Mouse (Mus musculus) gastrocnemius, adult 8-10 months (tissue): ENCODE results near the gene 0610040J01Rik. TPM values are rescaled to one million over a fixed set of nuclear protein-coding genes. Genes with fewer than 3 reads are reported as not detected.
A peak's percentile ranks its signal among the peaks of the same experiment; 100 is the strongest.

ENCODE experiments used
- DNase-seq, 2 experiments: peaks; one replicate each; pipeline ENCODE4 v3.0.0; 2022; ENCODE audit warnings: low spot score in 2 of 2
- total RNA-seq, 4 experiments: library from RNA; stranded (reverse); gene quantifications; 2 replicates each; pipeline ENCODE4 v1.2.4; 2022

0610040J01Rik gene
- total RNA-seq, 4 experiments from 2014 or later: 13.8 to 20.0 (median 14.3) TPM

DNA sequence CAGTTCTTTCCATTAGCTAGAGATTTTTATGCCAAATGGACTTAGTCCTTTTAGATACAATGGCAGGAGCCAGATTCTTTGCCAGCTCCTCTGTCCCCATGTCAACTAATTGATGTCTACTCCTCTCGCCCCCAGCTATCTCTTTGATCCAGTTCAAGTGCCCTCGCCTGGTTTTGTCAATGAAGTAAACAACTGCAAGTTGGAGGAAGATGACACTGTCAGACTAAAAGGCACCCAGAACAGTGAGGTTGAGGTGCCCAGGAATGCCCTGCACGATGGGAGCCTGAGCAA lies 85.6 kb downstream of the 0610040J01Rik start:
- DNase-seq: no peak

DNA sequence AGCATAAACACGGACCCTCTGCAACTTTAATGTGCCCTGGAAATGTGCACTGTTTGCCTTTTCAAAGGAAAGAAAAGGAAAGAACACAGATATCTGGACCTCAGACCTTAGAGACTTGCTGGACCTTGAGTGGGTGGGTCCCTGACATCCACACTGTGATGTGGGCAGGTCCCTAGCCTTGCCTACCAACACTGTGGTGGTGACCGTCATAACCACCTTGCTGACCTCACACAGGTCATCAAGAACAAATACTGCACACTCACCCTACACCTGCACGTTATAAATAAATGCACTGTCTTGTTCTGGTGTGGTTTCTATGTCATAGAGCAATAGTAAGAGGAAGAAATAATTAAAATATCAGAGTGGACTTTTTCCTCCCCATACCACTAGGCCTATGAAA lies 91.2 kb downstream of the 0610040J01Rik start:
- no peak for DNase-seq

DNA sequence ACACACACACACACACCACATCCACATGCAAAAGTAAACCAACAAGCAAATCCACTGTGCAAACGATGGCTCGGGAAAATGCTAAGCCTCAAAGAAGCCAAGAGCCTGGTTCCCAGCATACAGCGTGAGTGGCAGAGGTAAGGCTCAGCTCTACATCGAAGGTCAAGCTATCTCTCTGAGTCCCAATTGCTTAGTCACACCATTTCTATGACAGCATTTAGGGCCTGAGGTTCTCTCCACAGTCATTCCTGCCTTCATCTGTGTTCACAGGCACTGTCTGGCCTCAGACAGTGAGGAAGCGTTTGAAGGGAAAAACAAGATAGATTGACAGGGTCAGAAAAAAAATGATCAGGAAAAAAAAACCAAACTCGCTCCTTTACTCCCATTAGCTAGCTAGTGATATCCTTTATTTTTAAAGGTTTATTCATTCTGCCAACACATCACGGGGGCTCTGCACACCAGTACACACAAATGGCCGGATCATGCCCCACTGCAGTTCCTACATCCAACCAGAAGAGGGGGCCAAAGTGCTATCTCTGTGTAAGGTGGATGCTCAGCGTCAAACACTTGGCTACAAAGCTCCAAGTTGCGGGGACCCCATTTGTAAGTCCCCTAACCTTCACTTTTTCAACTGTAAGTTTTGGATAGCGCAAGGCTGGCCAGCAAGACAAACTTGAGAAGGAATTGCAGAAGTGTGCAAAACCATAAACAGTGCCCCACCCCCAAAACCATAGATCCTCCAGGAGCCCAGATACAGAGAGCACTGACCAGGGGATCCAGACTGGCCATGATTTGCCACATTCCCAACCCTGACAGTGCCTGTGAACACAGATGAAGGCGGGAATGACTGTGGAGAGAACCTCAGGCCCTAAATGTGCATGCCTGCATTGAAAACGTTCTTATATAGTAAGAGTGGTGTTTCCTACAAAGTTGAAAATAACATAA lies 94.3 kb downstream of the 0610040J01Rik start:
- peak; percentile 60 to 67 for DNase-seq

- no peak for DNase-seq
Observed at GRCm38 (mm10) chr5:63907513-63907912, 95.3 kb downstream of the 0610040J01Rik start.

DNA sequence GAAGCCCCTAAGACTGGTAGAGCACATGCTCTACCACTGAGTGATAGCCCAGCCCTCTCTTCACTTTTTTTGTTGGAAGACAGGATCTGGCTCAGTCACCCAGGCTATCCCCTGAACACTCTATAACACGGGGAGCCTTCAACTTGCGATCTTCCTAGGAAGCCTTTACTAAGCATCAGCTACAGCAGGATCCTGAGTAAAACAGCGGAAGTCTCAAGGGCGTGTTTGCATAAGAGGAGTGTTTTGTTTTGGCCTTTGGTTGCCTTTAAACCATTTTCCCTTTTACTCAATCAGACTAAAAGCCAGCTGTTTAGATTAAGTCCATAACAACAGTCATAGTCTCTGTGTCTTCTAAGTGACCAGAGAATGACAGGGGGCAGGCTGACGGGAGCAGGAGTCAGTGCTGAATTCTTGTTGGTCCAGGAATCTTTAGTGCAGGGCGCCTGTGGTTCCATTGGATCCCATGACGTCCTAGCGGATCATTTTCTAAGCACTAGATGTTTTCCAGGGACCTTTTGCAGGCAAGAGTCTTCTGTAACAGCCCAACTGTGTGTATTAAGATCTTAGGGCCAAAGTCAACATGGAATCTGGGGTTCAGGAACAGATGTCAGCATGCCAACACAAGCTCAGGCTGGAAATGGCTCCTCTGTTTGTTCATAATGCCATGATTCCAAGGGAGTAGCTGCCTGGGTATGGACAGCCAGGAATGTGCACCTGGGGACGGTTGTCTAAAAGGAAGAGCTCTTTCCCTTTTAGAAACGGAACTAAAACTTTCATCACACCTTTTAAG lies 98.2 kb downstream of the 0610040J01Rik start:
- no peak for DNase-seq

- DNase-seq: no peak
Observed at GRCm38 (mm10) chr5:63914896-63915295, 102.7 kb downstream of the 0610040J01Rik start.

- DNase-seq: no peak
Observed at GRCm38 (mm10) chr5:63916457-63917139, 104.4 kb downstream of the 0610040J01Rik start.

DNA sequence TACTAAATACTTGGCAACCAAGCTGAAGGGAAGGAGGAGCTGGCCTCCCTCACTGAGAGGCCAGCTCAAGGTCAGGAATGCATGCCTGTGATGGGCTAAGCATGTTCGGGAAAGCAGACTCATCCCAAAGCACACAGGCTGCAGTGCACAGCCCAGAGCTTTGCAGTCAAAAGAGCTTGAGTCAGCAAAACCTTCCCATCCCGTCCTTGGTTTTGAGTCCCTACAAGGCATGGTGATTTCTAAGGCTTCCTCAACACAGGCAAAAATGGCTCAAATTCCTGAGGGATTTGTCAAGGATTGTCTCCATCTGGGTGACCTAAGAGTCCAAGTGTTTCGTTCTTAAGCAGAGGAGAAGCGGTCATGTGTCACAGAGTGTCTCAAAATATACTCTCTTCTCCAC lies 106.0 kb downstream of the 0610040J01Rik start:
- no peak for DNase-seq

GRCm38 (mm10) chr5:63923305-63924025 lies 111.3 kb downstream of the 0610040J01Rik start:
- no peak for DNase-seq

DNA sequence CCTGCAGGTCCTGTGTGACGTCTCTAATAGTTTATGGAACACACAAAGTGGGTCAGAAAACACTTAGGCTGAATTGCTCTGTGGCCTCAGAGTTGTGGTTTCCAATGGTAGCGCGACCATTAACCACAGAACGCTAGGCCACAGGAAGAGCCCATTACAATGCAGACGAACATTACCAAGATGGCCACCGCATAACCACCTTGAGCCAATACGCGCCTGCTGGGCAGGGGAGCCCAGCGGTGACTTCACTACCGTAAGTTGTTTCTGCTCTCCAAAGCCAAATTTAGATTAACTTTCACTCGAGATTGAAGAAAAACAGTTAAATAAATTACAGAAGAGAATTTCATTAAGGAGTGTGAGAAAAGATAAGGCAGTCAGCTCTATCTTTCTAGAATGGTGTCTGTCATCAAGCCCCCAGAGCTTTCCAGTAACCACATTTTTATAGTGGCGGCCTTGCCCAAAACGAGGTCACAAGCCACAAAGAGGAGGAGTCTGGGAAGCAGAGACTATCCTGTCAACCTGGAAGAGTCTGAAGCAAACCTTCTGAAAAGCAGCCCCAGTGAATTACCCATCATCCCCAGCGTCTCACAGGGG lies 113.0 kb downstream of the 0610040J01Rik start:
- no peak for DNase-seq

GRCm38 (mm10) chr5:63930824-63931358 lies 118.7 kb downstream of the 0610040J01Rik start:
- no peak for DNase-seq

- no peak for DNase-seq
Observed at GRCm38 (mm10) chr5:63932829-63933228, 120.7 kb downstream of the 0610040J01Rik start.

GRCm38 (mm10) chr5:63935581-63935980 lies 123.4 kb downstream of the 0610040J01Rik start:
- DNase-seq: no peak

GRCm38 (mm10) chr5:63936740-63937139 lies 124.6 kb downstream of the 0610040J01Rik start:
- no peak for DNase-seq

DNA sequence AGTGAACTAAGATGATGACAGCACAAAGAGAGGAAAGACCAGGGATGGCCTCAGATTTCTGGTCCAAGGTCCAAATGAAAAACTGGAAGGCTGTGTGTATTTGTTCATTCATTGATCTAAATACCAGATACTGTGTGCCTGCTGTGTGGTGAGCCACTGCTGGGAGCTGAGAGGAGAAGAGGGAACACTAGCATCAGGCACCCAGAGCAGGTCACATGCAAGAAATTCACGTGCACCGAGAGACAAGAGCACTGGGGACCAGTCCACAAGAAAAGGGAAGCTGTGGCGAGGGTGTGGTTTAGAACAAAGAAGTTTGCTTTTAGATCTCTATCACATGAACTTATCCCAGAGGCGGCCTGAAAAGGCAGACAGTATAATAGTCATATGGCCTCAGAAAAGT lies 126.4 kb downstream of the 0610040J01Rik start:
- DNase-seq: no peak

- DNase-seq: no peak
Observed at GRCm38 (mm10) chr5:63941891-63942290, 129.7 kb downstream of the 0610040J01Rik start.

DNA sequence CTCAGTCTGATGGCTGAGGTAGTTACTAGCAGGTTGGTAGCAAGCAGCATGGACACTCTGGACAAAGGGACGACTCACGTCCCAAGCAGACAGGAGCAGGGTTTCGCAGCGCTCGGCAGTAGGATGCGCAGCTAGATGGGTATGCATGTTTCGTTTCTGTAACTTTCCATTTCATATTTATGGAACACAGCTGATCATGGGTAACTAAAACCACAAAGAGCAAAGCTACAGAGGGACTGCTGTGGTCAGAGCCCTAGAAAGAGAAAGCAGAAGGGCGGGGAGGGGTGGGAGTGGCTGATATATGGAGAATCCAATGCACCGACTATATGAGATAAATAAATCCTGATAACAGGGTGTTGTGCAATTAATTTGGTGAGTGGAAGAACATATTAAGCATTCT lies 131.1 kb downstream of the 0610040J01Rik start:
- no peak for DNase-seq

DNA sequence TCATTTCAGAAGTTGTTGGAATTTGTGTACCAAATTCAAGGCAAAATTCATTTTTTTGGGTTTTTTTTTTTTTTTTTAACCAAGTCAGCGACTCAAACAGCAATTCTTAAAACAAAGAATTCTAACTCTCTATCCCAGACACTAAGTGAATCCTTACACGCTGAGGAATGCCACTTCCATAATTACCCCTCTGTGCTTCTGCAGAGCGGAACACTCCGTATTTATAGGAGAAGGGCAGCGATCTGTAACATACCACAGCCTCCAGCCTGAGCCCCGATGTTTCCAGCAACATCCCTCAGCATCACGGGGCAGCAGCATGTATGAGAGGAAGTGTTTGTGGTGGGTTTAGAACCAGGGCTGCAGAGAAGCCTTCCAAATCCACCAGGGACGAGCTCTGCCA lies 135.4 kb downstream of the 0610040J01Rik start:
- no peak for DNase-seq

DNA sequence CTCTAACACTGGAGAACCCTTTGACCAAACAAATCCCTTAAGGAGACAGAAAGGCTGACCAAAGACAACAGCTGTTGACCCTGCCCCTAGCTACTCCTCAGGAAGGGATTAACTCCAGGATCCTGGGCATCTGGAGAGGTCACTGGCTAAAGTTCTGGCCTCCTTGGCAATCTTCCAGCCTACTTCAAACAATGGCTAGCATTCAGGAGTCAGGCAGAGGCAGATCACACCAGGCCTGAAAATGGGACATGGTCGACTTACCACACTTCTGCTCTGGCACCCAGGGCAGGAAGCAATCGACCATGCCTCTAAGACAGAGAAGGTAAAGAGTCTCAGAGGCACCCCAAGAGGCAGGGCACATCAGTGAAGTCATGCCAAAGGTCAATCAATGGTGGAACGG lies 137.0 kb downstream of the 0610040J01Rik start:
- no peak for DNase-seq
